Mouse (Mus musculus) hindbrain, postnatal 0 days (tissue): ENCODE measurements at regions not wholly inside any gene's neighbourhood (a gene's known extent, or its start where the extent isn't known, plus 50 kb on each side); places are given as distances from the start of the nearest gene placed in this dataset.

Experiments used
- ATAC-seq: fragments of 200-750 bp; cut with Nextera tagmentation; 2 replicates; pipeline ENCODE4 v1.8.0; 2017; ENCODE audit warnings: mild to moderate bottlenecking, moderate TSS enrichment, moderate library complexity
- DNase-seq: peaks from one replicate; pipeline ENCODE4 v3.0.0-alpha.2; 2015; ENCODE audit warnings: low spot score
- H3K27ac ChIP-seq: fragments of 300-500 bp; sonication (generic); 2 replicates; pipeline ENCODE4 v1.5.1; 2014; ENCODE audit warnings: mild to moderate bottlenecking
- H3K27me3 ChIP-seq: fragments of 300-500 bp; sonication (generic); 2 replicates; pipeline ENCODE4 v1.6.1; 2014; ENCODE audit warnings: low read length, mixed read lengths; ENCODE audit not compliant: insufficient read depth
- H3K36me3 ChIP-seq: fragments of 300-500 bp; sonication (generic); 2 replicates; pipeline ENCODE4 v1.6.1; 2014; ENCODE audit warnings: low read length, mixed read lengths; ENCODE audit not compliant: insufficient read depth
- H3K4me1 ChIP-seq: fragments of 300-500 bp; sonication (generic); 2 replicates; pipeline ENCODE4 v1.6.1; 2014; ENCODE audit warnings: antibody characterized with exemption, low read length, mixed read lengths; ENCODE audit not compliant: insufficient read depth
- H3K4me2 ChIP-seq: fragments of 300-500 bp; sonication (generic); 2 replicates; pipeline ENCODE4 v1.6.1; 2014; ENCODE audit warnings: low read depth, mild to moderate bottlenecking, low read length, moderate library complexity, mixed read lengths
- H3K4me3 ChIP-seq: fragments of 300-500 bp; sonication (generic); 2 replicates; pipeline ENCODE4 v1.5.1; 2014; ENCODE audit warnings: low read length
- H3K9ac ChIP-seq: fragments of 300-500 bp; sonication (generic); replicated peaks from 2 replicates; pipeline ENCODE4 v1.6.1; 2014; ENCODE audit warnings: mild to moderate bottlenecking, low read length, moderate library complexity, mixed read lengths
- H3K9me3 ChIP-seq: fragments of 300-500 bp; sonication (generic); 2 replicates; pipeline ENCODE4 v1.6.1; 2016; ENCODE audit warnings: low read length, mixed read lengths
- CTCF ChIP-seq: IDR thresholded peaks from 2 replicates; pipeline ENCODE4 v1.5.1; 2016; ENCODE audit warnings: antibody characterized with exemption, control low read depth, low read depth
- WGBS: fragments of 180-500 bp; shearing (Covaris S2); extraction: QIAGEN DNeasy Blood & Tissue Kit; methylation state at CpG from one replicate; pipeline ENCODE4 v1.1.7; 2014; 5-methylcytosine and 5-hydroxymethylcytosine counted together

DNA sequence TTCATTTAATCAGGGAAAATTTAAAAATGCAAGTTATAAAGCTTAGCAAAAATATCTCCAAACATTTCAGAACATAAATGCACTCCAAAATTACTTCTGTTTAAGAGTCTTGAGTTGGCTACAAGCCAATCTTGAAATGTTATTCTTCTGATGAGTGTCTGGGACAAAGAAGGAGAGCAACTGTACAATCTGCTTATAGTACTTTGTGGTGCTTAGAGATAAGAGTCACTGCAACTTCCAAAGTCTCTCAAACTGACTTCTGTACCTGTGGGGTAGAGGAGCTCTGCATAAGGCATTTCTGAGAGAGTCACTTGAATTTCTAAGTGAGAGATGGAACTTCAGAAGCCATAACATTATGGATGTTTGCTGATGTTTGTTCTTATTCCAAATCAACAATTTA is 374.2 kb downstream of the Gpd2 start:
- ATAC-seq (no peak), DNase-seq (no peak)
- H3K4me3 ChIP-seq, result no peak overlapping the region
- H3K4me2 ChIP-seq, result no peak overlapping the region
- H3K27ac ChIP-seq, result no peak overlapping the region
- H3K4me1 ChIP-seq, result no peaks in the 10 kb centered on the region; the same call in 1 of the 2 replicates
- TF ChIP-seq CTCF, result no peak
- no peaks in the 10 kb centered on the region for H3K36me3 ChIP-seq
- no peaks in the 10 kb centered on the region for H3K27me3 ChIP-seq
- no peaks in the 10 kb centered on the region for H3K9me3 ChIP-seq
- H3K9ac ChIP-seq, result no peak overlapping the region

DNA sequence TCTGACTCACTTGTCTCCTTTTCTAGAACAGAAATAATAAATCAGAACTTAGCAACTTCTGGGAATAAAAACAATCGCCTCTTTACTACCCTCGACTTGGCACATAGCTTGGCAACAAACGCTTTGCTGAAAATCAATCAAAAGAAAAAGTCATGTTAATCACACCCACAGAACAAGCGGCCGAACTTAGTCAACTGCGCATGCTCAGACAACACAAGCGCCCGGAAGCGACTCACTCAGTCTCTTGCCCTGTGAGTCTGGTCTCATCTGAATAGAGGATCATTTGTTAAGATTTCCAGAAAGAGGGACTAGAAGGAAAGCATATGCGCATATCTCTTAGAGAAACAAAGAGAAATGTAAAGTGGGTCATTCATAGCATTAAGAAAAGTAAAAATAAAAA is 375.8 kb downstream of the Gpd2 start:
- no peak for TF ChIP-seq CTCF
- Histone ChIP-seq H3K4me3 (peak overlapping the region; percentile 21), H3K27ac (no peak overlapping the region), H3K4me1 (no peaks in the 10 kb centered on the region; the same call in 1 of the 2 replicates), H3K36me3 (no peaks in the 10 kb centered on the region), H3K9me3 (no peaks in the 10 kb centered on the region), H3K27me3 (no peaks in the 10 kb centered on the region), H3K4me2 (peak overlapping the region; percentile 57), H3K9ac (no peak overlapping the region)
- peak; percentile 69 for DNase-seq
- ATAC-seq, result no peak
- 20% methylated on average over 10 of the region's 10 CpGs for WGBS

DNA sequence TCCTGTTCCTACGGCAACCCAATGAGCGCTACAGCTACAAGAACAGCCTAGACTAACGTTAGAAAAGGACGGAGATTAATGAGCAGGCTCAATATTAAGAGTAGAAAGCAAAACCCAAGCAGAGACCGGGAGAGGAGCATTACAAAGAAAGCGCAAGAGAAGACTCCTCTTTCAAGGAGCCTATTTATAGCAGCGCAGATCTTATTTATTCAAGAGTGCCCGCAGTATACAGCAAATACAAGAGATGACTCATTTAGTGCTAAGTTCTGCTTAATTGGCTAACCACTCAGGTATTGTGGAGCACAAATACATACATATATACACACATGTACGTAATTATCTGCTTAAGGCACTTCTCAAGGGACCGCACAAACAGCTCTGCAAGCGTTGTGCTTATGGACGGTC is 377.2 kb downstream of the Gpd2 start:
- Histone ChIP-seq H3K27ac (no peak overlapping the region), H3K27me3 (no peaks in the 10 kb centered on the region), H3K4me3 (peak overlapping the region; percentile 24), H3K9ac (no peak overlapping the region), H3K9me3 (no peaks in the 10 kb centered on the region), H3K4me2 (peak overlapping the region; percentile 57), H3K4me1 (no peaks in the 10 kb centered on the region; the same call in 1 of the 2 replicates), H3K36me3 (no peaks in the 10 kb centered on the region)
- peak; percentile 28 for DNase-seq
- peak; percentile 47; the same call in 1 of the 2 replicates for ATAC-seq
- no peak for TF ChIP-seq CTCF
- 29% methylated on average over 12 of the region's 12 CpGs for WGBS

DNA sequence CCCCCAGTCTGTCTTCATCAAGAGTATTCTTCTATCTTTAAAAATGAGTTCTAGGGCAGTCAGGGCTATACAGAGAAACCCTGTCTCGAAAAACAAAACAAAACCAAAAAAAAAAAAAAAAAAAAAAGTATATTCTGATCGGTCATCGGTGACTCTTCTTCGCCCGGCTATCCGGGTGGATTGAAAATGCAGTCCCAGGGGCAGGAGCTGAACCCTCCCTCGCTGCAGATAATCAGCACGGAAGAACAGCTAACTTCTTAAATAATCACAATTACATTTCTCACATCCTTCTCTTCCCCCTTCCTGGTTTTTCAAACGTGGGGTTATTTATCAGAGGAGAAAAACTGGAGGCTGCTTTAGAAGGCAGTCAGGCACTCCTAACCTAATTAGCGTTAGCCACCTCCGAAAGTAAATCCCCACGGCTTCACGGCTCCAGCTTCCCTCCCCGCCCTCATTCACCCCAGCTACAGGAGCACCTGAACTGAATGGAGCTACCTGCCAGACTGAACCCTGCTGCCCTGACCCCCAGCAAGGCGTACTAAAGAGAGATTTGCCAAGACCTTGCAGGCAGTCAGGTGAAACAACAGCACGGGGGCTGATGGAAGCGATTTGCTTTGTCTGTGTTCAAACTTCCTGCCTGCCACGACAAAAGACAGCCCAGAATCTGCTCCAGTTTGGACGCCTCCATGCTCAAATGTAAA is 379.2 kb downstream of the Gpd2 start:
- ATAC-seq, result peak; percentile 32; the same call in 1 of the 2 replicates
- no peak for DNase-seq
- Histone ChIP-seq H3K27ac (no peak overlapping the region), H3K9ac (peak overlapping the region; percentile 13; the same call in 1 of the 2 replicates), H3K4me2 (peak overlapping the region; percentile 53), H3K4me1 (no peaks in the 10 kb centered on the region; the same call in 1 of the 2 replicates), H3K27me3 (no peaks in the 10 kb centered on the region), H3K4me3 (peak overlapping the region; percentile 22), H3K36me3 (no peaks in the 10 kb centered on the region), H3K9me3 (no peaks in the 10 kb centered on the region)
- 4% methylated on average over 19 of the region's 19 CpGs for WGBS
- TF ChIP-seq CTCF, result no peak

DNA sequence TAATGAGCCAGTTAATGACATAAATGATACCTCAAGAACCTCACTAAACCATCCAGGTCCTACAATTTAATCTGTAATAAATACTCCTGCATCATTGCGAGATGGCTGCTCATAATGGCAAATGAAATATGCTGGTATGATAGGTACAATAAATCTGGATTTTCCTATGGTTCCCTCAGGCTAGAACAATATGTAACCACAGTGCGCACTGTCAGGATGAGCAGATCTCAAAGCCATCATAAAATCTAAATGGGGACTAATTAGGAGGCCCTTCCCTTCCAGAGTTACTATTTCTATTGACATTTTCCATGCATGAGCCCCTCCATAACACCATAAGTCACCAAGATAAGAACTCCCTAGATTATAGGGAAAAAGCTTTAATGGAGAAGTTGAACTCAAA is 379.8 kb downstream of the Gpd2 start:
- Histone ChIP-seq H3K9me3 (no peaks in the 10 kb centered on the region), H3K4me3 (no peak overlapping the region; the same call in 1 of the 2 replicates), H3K9ac (no peak overlapping the region), H3K4me2 (peak overlapping the region; percentile 53), H3K27ac (no peak overlapping the region), H3K27me3 (no peaks in the 10 kb centered on the region), H3K4me1 (no peaks in the 10 kb centered on the region; the same call in 1 of the 2 replicates), H3K36me3 (no peaks in the 10 kb centered on the region)
- DNase-seq (no peak), ATAC-seq (peak; percentile 27; the same call in 1 of the 2 replicates)
- TF ChIP-seq CTCF, result no peak
- WGBS, result 80% methylated on average over 2 of the region's 2 CpGs

DNA sequence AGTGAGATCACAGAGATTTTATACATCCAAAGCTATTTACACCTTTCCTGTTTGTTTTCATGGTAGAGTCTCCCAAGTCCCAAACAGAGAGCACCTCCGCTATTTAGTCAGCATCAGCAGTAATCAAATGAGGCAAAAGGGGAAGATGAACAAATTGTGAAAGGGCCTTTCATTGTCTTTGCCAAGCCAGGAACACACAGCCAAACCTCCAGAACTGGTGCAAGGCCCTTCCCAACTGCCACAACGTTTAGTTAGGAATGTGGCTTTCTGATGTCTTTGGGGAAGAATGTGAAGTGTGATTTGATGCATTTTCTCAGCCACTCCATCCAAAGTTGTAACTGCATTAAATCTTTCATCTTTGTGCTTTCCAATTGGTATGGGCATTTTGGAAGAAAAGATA is 353.6 kb upstream of the Galnt5 start:
- ATAC-seq, result no peak
- 60% methylated on average over 2 of the region's 2 CpGs for WGBS
- Histone ChIP-seq H3K27me3 (no peaks in the 10 kb centered on the region), H3K36me3 (no peaks in the 10 kb centered on the region), H3K27ac (no peak overlapping the region), H3K9me3 (no peaks in the 10 kb centered on the region), H3K4me2 (no peak overlapping the region), H3K4me3 (no peak overlapping the region), H3K4me1 (no peaks in the 10 kb centered on the region), H3K9ac (no peak overlapping the region)
- TF ChIP-seq CTCF, result no peak
- no peak for DNase-seq

DNA sequence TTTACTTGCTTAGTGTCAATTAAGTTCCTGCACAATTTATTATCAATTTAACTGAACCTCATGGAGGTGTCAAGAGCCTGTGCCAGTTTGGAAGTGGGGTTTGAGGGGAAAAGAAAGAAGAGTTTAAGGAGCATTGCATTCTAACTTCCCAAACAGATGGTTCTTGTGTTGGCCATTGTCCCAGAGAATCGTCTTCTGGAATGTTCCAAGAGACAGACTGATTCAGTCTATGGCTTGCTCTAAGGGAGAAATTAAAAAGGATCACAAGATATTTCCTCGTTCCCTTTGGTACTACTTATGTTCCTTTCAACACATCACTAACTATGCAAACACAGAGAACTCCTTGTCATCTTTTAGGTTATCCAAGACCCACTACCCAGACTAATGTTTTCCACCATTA is 353.1 kb upstream of the Galnt5 start:
- H3K27me3 ChIP-seq, result no peaks in the 10 kb centered on the region
- DNase-seq, result no peak
- no peak for TF ChIP-seq CTCF
- H3K4me3 ChIP-seq, result no peak overlapping the region
- no peak overlapping the region for H3K4me2 ChIP-seq
- 71% methylated on average over 2 of the region's 2 CpGs for WGBS
- ATAC-seq, result no peak
- no peaks in the 10 kb centered on the region for H3K9me3 ChIP-seq
- no peaks in the 10 kb centered on the region for H3K36me3 ChIP-seq
- H3K4me1 ChIP-seq, result no peaks in the 10 kb centered on the region
- no peak overlapping the region for H3K27ac ChIP-seq
- H3K9ac ChIP-seq, result no peak overlapping the region
